Mouse (Mus musculus): ENCODE results near the gene 1700011L22Rik. TPM values are rescaled to one million over a fixed set of nuclear protein-coding genes. Genes with fewer than 3 reads are reported as not detected.

Gene 1700011L22Rik
- total RNA-seq, 2 experiments from 2014 or later: not detected

GRCm38 (mm10) chr8:79239996-79240395 is 8.4 kb downstream of the 1700011L22Rik start:
- DNase-seq (ENCODE audit: low spot score in 2 of 2): no peak

GRCm38 (mm10) chr8:79239320-79239719 is 9.1 kb downstream of the 1700011L22Rik start:
- DNase-seq (ENCODE audit: low spot score in 2 of 2): no peak

GRCm38 (mm10) chr8:79229266-79229888 is 19.0 kb downstream of the 1700011L22Rik start:
- no peak for DNase-seq (ENCODE audit: low spot score in 2 of 2)

GRCm38 (mm10) chr8:79227916-79228315 is 20.5 kb downstream of the 1700011L22Rik start:
- DNase-seq (ENCODE audit: low spot score in 2 of 2): no peak

GRCm38 (mm10) chr8:79227194-79227593 is 21.2 kb downstream of the 1700011L22Rik start:
- no peak for DNase-seq (ENCODE audit: low spot score in 2 of 2)

GRCm38 (mm10) chr8:79226046-79226445 is 22.3 kb downstream of the 1700011L22Rik start:
- no peak for DNase-seq (ENCODE audit: low spot score in 2 of 2)

- no peak for DNase-seq (ENCODE audit: low spot score in 2 of 2)
Measured at GRCm38 (mm10) chr8:79225586-79225985, 22.8 kb downstream of the 1700011L22Rik start.

- no peak for DNase-seq (ENCODE audit: low spot score in 2 of 2)
Measured at GRCm38 (mm10) chr8:79224363-79224762, 24.0 kb downstream of the 1700011L22Rik start.

GRCm38 (mm10) chr8:79222752-79223141 is 25.6 kb downstream of the 1700011L22Rik start:
- DNase-seq (ENCODE audit: low spot score in 2 of 2): no peak

GRCm38 (mm10) chr8:79222106-79222751 is 26.1 kb downstream of the 1700011L22Rik start:
- DNase-seq (ENCODE audit: low spot score in 2 of 2): no peak

GRCm38 (mm10) chr8:79211630-79212029 is 36.7 kb downstream of the 1700011L22Rik start:
- DNase-seq (ENCODE audit: low spot score in 2 of 2): no peak

- no peak for DNase-seq (ENCODE audit: low spot score in 2 of 2)
Measured at GRCm38 (mm10) chr8:79209641-79210358, 38.6 kb downstream of the 1700011L22Rik start.

- no peak for DNase-seq (ENCODE audit: low spot score in 2 of 2)
Measured at GRCm38 (mm10) chr8:79208691-79209640, 39.4 kb downstream of the 1700011L22Rik start.

- no peak for DNase-seq (ENCODE audit: low spot score in 2 of 2)
Measured at GRCm38 (mm10) chr8:79208181-79208580, 40.2 kb downstream of the 1700011L22Rik start.

- no peak for DNase-seq (ENCODE audit: low spot score in 2 of 2)
Measured at GRCm38 (mm10) chr8:79206895-79207294, 41.5 kb downstream of the 1700011L22Rik start.

GRCm38 (mm10) chr8:79201446-79202147 is 46.8 kb downstream of the 1700011L22Rik start:
- no peak for DNase-seq (ENCODE audit: low spot score in 2 of 2)

- DNase-seq (ENCODE audit: low spot score in 2 of 2): no peak
Measured at GRCm38 (mm10) chr8:79198675-79199074, 49.7 kb downstream of the 1700011L22Rik start.

- DNase-seq (ENCODE audit: low spot score in 2 of 2): no peak
Measured at GRCm38 (mm10) chr8:79196481-79196880, 51.9 kb downstream of the 1700011L22Rik start.

- no peak for DNase-seq (ENCODE audit: low spot score in 2 of 2)
Measured at GRCm38 (mm10) chr8:79190071-79190470, 58.3 kb downstream of the 1700011L22Rik start.

GRCm38 (mm10) chr8:79185488-79185887 is 62.9 kb downstream of the 1700011L22Rik start:
- DNase-seq (ENCODE audit: low spot score in 2 of 2): no peak

Data from left cerebral cortex, adult 18-20 months (tissue).